Mouse (Mus musculus) heart, adult 2 months (tissue): ENCODE measurements around the gene Pitpnc1.

Experiments used
- CTCF ChIP-seq: fragments of 200-600 bp; IDR thresholded peaks from 2 replicates; pipeline ENCODE4 v1.8.1; 2022; ENCODE audit warnings: antibody characterized with exemption, mild to moderate bottlenecking, moderate library complexity
- EP300 ChIP-seq: fragments of 200-500 bp; IDR thresholded peaks from 2 replicates; pipeline ENCODE4 v1.6.1; 2011; ENCODE audit warnings: low read depth, low read length, control low read depth; ENCODE audit not compliant: insufficient read depth
- POLR2A ChIP-seq: fragments of 200-500 bp; IDR thresholded peaks from 2 replicates; pipeline ENCODE4 v1.6.1; 2011; ENCODE audit warnings: mild to moderate bottlenecking, low read depth, low read length, control low read depth; ENCODE audit not compliant: insufficient read depth

- TF ChIP-seq CTCF (no peak), EP300 (no peak), POLR2A (no peak)
Measured at GRCm38 (mm10) chr11:107410804-107411203, 59.7 kb downstream of the Pitpnc1 start.
